Mouse (Mus musculus): ENCODE data around the gene Vmn1r122.
"Not testable (repeated sequence)": the region's sequence is repeated elsewhere in the genome, so short reads cannot be mapped to it uniquely, and the experiment has no call there.

Gene Vmn1r122

GRCm38 (mm10) chr7:21134028-21134427, at the start of gene Vmn1r122:
TSS of gene Vmn1r122 (minus strand) at chr7:21134128.
- CTCF ChIA-PET, result not testable (repeated sequence)

- CTCF ChIA-PET, result not testable (repeated sequence)
Measured at GRCm38 (mm10) chr7:21161885-21162284, 28.0 kb upstream of the Vmn1r122 start, which contains the start of gene Vmn1r123. TSS of gene Vmn1r123 (plus strand) at chr7:21162185.

- CTCF ChIA-PET, result not testable (repeated sequence)
Measured at GRCm38 (mm10) chr7:21098413-21098812, 35.5 kb downstream of the Vmn1r122 start, which contains the start of gene Vmn1r121. TSS of gene Vmn1r121 (minus strand) at chr7:21098513.

Measured in spleen, embryonic (tissue).